Mouse (Mus musculus) thymus, adult 18-20 months (tissue): ENCODE results near the gene Cfap43.
A peak's percentile ranks its signal among the peaks of the same experiment; 100 is the strongest.

Source experiments
- DNase-seq, 2 experiments: peaks; one replicate each; pipeline ENCODE4 v3.0.0; 2022; ENCODE audit warnings: mixed read lengths in 2 of 2

Cfap43 gene

GRCm38 (mm10) chr19:47884296-47885085 lies 34.6 kb downstream of the Cfap43 start:
- DNase-seq: no peak

- no peak for DNase-seq
Observed at GRCm38 (mm10) chr19:47882882-47883254, 36.2 kb downstream of the Cfap43 start.

- DNase-seq: peak; percentile 58 to 70
Observed at GRCm38 (mm10) chr19:47882151-47882881, 36.8 kb downstream of the Cfap43 start.

GRCm38 (mm10) chr19:47881538-47881937 lies 37.5 kb downstream of the Cfap43 start:
- DNase-seq: no peak

GRCm38 (mm10) chr19:47876252-47876651 lies 42.8 kb downstream of the Cfap43 start:
- no peak for DNase-seq

- no peak for DNase-seq
Observed at GRCm38 (mm10) chr19:47871515-47871914, 47.6 kb downstream of the Cfap43 start.

GRCm38 (mm10) chr19:47870102-47870666 lies 48.9 kb downstream of the Cfap43 start:
- DNase-seq: no peak

- DNase-seq: no peak
Observed at GRCm38 (mm10) chr19:47869516-47869915, 49.6 kb downstream of the Cfap43 start.

GRCm38 (mm10) chr19:47868951-47869350 lies 50.1 kb downstream of the Cfap43 start:
- no peak for DNase-seq

- no peak for DNase-seq
Observed at GRCm38 (mm10) chr19:47867628-47868175, 51.4 kb downstream of the Cfap43 start.

GRCm38 (mm10) chr19:47865353-47865947 lies 53.6 kb downstream of the Cfap43 start, which contains the start of gene Gsto2:
Gene Gsto2 (plus strand): TSS chr19:47865534.
- peak; percentile 91 for DNase-seq

GRCm38 (mm10) chr19:47864721-47865120 lies 54.4 kb downstream of the Cfap43 start:
- DNase-seq: no peak

- DNase-seq: no peak
Observed at GRCm38 (mm10) chr19:47864051-47864450, 55.0 kb downstream of the Cfap43 start.

- DNase-seq: no peak
Observed at GRCm38 (mm10) chr19:47862581-47862980, 56.5 kb downstream of the Cfap43 start.

GRCm38 (mm10) chr19:47859180-47859579 lies 59.9 kb downstream of the Cfap43 start:
- DNase-seq: no peak

- DNase-seq: no peak
Observed at GRCm38 (mm10) chr19:47857957-47858942, 60.8 kb downstream of the Cfap43 start.

GRCm38 (mm10) chr19:47854796-47855783 lies 64.0 kb downstream of the Cfap43 start, which contains the start of gene Gsto1:
Gene Gsto1 (plus strand): TSS chr19:47854970.
- DNase-seq: peak; percentile 48 to 57

- no peak for DNase-seq
Observed at GRCm38 (mm10) chr19:47853951-47854795, 64.9 kb downstream of the Cfap43 start.

GRCm38 (mm10) chr19:47853053-47853452 lies 66.0 kb downstream of the Cfap43 start:
- DNase-seq: no peak
